Mouse (Mus musculus): ENCODE results near the gene Hoxa9.
A peak's percentile ranks its signal among the peaks of the same experiment; 100 is the strongest.

Hoxa9 gene

DNA sequence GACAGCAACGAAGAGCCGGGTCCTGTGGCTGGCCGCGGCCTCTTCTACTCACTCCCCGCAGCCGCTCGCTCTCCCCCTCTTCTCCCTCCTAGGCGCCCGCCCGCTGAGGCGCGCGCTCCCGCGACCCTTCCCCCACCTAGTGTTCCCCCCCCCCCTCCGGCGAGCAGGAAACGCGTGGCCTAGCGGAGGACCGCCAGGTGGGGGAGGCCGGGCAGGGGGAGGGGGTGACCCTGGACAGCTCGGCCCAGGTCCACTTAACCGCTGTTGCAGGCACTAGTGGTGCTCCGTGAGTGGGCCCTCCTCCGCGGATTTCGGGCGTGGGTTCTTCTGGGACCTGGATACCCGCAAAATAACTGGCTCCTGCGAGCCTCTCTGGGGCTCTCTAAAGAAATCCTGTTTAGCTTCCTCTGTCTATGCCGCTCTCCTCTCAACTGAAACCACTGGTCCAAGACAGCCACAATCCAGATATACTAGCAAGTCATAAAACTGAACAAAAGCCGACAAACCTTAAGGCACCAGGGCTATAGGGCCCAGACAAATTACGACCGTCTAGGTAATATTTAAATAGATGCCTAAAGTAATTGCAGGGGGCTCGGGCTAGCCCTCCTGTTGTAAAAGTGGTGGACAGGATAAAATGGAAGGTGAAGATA lies at the start of gene Hoxa9:
Gene Hoxa9 (minus strand): TSS at position 574 of the 650 bp plus-strand sequence.
- DNase-seq: peak; percentile 71 to 91

DNA sequence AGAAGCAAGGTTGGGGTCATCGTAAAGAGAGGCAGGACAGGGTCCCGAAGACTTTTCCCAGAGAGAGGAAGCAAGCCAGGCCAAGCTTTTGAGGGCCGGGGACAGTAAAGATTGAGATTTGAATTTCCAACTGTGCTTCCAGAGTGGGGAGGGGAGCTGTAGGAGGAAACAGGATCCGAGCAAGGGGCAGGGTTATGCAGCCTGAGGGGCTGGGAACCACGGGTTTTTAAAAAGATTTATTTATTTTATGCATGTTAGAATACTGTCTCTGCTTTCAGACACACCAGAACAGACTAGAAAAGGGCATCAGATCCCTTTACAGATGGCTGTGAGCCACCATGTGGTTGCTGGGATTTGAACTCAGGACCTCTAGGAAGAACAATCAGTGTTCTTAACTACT lies 46.0 kb upstream of the Hoxa9 start:
- DNase-seq: no peak

DNA sequence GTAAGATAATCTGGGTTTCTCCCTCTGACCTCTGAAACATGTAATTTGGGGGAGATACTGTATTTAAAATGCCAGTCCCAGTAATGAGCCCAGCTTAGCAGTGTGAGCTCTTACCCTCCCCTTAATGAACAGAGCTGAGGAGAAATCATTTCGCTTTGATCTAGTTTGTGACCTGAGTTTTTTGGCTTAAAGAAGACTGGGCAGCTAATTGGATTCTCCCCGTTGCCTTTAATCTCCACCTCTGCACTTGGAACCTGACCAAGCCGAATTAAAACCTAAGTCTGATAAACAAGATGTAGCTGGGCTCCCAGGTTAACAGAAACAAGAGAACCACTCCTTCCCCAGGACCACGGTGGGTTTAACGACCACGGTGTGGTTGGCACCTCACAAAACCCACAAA lies 45.5 kb upstream of the Hoxa9 start:
- DNase-seq: no peak

DNA sequence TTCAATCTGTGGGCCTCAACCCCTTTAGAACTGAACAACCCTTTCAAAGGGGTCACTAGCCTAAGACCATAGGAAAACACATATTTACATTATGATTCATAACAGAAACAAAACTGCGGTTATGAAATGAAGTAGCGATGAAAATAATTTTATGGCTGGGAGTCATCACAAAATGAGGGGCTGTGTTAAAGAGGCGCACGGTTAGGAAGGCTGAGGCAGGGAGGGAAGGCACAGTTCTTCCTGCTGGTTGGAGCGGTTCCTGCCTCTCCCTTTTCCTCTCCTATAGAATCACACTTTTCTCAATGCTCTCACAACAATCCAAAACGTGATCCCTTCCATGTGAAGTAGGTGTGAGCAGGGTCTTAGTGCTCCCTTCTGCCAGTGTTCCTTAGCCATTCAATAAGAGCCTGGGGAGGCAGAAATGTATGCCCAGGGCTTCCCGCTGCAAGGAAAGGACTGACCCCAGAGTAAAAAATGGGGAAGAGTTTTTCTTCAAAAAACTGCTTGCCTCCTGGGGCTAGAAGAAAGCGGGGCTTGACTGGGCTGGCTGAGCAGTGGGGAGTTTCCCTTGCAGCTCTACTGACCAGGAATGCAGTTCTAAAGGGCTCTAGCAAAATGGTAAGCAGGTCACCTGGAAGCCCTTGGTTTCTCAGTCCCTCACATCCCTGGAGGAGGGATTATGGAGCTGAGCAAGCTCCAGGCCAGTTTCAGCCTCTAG lies 44.8 kb upstream of the Hoxa9 start:
- no peak for DNase-seq

DNA sequence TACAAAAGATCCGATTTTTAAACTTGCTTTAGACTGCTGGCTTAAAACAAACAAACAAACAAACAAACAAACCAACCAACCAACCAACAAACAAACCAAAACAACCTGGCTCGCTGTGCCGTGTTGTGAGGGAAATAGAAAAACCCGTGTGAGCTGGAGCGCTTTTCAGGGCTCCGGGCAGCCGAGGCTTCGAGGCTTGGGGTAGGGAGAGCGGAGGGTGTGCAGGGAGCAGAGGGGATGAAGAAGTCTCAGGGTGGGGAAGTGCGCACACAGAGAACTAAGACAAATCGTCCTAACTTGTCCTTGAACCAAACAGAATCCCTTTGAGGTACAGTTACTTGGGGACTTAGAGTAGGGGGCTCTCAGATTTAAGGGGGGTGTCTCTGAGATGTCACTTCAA lies 43.7 kb upstream of the Hoxa9 start:
- no peak for DNase-seq

DNA sequence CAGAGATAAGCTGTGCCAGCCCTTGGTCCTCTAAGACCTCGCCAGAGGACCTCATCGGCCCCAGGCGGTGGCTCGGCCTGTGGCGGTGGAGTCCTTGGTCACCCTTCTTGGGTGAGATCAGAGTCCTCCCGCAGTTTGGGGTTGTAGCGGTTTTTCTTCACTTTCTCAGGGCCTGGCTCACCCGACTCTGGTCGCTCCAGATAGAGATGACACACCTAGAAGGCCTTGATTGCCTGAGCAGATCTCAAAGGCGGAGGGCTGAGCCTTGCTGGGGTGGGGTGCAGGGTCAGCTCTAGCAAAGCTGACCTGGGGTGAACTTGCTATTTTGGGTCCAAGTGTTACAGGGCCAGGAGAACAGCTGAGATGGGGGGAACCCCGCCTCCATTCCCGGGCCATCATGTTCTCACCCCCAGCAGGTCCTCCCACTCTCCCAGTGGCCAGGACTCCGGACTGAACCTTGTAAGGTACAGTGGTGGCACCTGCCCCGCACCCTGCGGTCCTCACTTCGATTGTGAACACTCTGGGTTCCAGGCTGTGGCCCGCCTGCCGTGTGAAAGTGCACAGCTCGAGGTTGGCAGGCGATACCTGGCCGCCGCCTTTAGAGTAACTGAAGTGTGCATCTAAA lies 42.9 kb upstream of the Hoxa9 start:
- DNase-seq: no peak

DNA sequence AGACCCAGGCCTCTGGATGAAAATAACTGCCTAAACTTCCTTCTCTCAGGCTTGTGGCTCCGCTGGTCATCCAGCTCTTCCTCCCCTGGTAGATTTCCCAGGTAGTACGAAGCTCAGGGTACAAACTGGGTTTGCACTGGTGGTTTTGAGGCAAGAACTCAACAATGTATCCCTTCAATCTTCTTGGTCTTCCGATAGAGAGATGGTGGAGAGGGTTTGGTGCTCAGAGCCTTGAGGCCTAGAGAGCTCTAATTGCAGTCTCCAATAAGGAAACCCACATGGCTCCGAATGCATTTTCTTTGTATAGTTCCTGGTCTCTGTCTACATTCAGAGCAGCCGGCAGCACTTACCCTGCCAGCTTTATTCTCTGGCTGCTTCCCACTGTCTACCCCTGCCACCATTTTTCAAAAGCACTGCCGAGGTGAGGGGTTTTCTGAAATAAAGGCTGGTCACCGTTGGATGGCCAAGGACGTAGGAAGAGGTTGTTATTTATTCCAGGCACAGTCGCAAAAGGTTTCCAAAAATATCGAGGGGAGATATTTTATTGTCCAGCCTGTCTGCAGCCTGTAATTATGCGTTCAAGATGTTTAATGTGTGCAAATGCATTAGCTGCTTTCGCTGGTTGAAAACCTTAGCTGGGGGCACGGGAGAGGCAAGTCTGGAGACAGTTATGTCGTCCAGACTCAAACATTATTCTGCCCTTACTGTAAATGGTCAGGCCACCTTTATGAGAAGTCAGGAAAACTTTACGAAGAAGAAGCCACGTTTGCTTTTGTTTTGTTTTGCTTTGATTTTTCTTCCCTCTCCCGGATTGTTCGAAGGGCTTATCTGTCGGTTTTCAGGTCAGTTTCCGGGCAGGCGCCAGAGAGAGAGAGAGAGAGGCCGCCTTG lies 42.1 kb upstream of the Hoxa9 start:
- no peak for DNase-seq

DNA sequence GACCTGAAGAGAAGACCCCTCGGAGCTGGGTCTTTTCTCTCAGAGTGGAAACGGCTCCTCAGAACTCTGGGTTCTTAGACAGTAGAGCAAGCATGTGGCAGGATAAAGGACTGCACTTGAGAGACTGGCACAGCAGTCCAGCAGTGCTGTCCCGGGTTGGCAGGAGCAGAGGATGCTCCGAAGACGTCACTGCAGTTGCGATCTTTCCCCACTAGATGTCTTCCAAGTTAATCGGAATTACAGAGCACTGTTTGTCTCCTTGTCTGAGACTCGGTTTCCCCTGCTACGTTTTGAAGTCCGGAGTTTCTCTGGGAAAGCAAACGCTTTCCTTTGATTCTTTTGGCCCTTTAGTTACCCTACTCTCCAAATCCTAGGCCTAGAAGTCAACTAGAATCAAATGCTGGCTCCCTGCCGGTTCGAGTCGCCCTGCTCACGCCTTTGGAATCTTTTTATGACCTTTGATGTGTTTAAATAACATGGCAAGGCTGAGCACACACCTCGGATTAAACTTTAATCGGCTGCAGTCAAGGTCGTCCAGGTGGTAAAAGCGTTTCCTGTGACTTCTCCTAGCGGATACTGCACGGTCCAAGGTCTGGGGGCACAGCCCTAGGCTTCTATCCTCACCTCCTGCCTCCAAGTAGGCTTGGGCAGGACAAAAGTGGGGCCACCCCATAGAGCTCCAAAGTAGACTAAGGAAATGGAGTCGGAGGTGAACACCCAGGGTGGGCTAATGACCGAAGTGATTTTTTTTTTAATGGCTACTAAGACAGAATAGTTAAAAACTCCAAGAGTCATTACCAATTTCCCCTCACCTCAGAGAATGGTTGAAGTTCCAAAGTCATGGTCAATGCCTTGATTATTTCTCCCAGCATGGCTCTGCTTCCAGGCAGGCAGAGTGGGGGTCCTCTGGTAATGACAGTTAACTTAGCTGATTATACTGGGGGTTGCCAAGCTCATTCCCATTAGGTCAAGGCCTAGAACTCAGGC lies 39.9 kb upstream of the Hoxa9 start:
- DNase-seq: peak; percentile 68 to 83

DNA sequence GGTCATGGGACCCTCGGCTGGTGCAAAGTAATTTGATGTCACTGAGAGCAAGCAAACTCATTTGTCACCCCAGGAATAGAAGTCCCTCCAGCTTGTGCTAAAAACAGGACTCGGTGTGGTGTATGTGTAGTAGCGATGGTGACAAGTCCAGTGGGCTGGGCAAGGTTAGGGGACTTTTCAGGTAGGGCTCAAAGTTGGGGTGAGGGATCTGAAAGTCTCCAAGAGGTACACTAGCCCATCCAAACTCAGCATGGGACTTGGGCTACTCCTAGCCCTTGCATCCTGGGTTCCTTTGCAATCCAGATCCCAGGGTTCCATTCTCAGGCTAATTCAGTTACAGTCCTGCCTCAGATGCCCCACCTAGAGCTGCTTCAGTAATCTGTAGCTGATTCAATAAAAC lies 37.9 kb upstream of the Hoxa9 start:
- DNase-seq: no peak

DNA sequence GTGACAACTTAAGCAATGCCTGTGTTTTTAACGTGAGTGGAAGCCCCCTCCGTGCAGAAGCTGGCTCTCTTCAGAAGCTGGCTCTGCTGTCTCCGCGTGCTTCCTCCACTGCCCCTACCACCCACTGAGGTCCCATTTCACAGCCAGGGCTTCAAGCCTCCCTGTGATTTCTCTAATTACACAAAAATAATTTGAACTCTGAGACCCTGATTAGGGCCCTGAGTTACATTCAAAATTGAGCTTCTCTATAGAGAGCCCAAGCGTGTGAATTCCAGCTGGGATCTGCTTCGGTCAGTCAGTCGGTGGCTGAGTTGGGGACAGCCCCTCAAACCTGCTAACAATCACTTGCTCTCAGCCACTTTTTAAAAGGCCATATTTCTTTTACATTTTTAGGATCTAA lies 37.5 kb upstream of the Hoxa9 start:
- no peak for DNase-seq

DNA sequence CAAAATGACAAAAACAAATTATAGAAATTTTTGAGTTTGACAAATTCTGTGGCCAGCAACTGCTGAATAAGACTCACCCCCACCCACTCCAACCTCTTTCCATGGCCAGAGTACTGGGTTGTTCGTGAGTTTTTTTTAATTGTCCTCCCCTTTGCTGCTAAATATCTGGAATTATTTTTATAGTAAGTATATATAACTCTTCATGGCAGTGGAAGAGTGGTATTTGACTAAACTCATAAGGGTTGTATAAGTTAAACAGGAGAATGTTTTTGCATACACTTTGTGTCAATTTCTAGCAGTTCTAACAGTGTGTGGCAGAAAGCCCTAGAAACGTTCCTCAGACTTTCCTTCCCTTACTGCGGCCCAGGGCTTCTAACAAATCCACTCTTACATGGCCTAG lies 36.8 kb upstream of the Hoxa9 start:
- DNase-seq: no peak

DNA sequence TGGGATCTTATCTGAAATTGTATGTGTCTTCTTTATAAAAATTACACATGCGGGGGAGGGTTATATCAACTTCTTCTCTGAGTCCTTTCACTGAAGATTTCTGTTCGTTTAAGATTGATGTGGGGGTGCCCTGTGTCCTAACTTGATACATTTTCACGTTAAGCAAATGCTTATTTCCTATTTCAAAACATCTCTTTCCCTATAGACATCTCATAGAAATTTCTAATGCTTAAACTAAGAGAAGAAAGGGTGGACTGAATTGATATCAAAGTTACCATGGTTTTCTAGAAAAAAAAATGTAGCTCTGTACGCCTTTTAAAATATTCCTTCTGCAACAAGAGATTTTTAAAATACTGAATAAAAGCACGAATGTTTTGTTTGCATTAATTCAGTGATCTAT lies 36.3 kb upstream of the Hoxa9 start:
- DNase-seq: no peak

DNA sequence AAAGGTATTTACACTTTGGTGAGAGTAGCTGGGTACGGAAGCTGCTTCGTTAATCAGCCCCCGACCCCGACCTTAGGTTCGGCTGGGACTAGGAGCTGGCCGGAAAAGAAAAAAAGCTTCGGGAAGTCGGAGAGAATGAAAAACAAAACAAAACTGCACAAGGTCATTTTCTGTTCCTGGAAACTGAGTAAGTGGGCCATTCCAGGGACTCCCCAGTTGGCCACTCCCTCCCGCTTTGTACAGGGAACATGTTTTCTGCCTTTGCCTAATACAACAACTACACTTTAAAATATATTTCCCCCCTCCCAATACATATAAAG lies 35.7 kb upstream of the Hoxa9 start:
- no peak for DNase-seq

DNA sequence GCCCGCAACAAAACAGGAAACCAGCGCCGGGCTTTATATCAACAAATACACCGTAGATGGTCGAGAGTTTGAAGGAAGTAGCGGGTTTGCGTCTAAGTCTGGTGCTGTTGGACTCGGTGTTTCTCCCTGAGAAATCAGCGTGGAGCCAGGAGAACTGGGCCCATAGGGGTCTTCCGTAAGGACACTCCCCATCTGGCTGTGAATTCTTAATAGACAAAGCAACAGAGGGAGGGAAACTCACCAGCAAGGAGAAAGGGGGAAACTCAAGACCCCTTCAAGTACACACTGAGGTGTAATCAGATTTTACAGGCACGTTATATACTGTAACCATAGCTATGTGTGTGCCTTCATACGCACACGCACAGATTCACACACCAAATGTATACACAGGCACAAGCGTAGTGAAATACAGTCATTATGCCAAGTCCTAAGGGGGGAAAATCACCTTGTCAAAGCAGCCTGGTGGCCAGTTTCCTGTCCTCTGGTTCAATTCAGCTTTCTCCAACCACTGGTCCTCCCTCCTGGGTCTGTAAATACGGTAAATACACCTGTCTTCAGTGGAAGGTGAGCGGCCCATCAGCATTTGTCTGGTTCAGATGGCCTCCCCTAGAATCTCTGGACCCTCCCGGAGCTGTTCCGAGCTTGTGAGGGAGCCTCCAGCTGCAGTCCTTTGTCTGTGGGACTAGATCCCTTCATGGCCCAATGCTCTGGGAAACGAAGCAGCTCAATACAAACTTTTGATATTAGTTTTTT lies 35.2 kb upstream of the Hoxa9 start:
- no peak for DNase-seq

DNA sequence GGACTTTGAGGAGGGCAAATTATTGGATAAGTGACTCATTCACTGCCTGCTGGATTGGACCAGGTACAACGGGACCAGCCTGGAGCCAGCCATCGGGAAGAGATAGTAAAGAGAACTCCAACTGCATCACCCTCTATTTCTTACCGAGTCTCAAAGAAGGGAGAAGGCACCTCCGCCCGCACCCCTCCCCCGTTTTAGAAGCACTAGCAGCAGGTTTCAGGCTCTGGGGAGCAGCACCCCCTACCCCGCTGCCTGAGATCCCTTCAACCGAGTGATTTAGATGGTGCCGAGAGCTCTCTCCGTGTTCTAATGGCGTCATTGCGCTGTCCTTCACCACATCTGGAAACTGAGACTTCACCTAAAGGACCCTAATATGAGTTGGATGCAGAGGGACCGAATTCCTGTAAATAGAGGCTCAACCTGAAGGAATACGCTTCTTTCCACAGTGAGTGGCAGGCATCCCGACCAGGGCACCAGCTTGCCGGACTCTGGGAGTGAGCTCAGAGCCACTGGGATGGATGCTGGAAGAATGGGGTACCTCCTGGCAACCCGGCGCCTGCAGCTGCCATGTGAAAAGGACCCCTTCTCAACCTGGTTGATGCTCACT lies 34.5 kb upstream of the Hoxa9 start:
- DNase-seq: no peak

DNA sequence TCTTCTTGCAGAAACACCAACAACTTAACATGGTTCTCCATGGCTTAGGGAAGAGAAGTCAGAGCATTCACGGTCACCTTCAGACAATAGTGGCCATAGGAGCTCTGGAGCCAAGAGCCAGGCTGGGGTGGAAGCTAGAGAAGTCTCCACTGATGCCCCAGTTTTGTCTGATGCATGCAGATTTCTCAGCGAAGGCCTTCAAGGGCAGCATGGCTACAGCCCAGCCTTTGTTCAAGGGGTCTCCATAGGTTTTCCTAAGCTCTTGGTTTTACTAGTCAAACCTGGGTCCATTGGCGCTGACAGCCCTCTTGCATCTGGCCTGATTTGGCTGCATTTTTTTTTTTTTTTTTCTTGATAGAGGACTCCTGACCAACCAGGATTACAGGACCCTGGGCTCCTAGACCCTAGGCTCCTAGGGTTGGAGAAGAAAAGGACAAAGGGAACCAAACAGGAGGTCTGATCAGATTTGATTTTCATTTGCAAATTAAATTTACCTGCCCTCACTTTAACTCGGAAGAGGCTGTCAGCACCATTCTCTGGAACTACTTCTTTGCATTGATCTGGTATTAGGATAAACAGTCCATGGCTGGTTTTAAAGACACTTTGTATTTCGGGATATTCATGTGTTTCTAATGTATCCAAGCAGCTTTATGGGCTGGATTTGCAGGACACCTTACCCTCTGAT lies 33.4 kb upstream of the Hoxa9 start:
- no peak for DNase-seq

DNA sequence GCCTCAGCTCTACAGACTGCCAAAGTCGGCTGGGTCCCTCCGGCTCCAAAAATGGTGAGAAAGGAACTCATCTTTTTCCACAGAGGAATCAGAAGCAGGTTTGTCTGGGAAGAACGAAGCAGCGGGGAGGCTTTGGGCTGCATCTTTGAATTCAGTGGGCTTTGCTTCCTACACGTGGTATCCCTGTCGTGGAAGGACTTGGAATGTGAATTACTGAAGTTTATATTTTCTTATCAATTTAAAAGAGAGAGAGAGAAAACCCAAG lies 32.4 kb upstream of the Hoxa9 start:
- no peak for DNase-seq

DNA sequence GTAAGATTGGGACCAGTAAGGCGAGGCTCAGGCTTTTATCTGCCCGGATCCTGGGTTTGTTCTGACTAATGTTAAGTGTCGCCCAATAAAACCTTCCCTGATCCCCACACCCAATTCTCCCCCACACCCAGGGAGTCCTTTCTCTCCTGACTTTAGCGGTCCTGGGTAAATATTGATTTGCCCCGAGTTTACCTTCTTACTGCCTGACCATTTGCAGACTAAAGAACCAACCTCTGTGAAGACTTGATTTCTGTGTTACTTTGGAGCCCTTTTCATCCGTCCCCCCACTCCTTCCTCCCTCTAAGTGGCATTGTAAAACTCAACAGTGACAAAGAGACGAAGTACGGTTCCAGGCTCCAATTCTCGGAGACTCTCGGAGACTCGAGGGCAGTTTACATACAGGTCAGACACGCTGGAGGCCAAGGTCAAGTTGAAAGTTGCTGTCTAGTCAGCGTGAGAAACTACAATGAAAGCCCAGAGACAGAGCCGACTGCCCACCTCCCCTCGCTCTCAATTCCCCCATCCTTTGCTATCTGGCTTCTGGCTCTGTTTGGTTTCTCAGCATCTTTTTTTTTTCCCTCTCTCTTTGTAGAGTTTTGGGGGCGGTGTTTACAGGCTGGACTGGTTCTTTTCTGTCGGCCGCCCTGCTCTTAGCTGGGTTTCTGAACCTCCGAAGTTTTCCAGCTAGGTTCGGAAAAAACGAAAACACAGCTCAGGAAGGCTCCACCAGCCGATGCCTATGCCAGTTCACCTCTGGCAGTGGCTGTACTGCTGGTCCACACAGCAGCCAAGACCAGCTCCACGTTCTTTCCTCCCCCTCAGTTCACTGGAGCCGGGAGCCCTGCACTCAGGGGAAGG lies 31.8 kb upstream of the Hoxa9 start:
- no peak for DNase-seq

DNA sequence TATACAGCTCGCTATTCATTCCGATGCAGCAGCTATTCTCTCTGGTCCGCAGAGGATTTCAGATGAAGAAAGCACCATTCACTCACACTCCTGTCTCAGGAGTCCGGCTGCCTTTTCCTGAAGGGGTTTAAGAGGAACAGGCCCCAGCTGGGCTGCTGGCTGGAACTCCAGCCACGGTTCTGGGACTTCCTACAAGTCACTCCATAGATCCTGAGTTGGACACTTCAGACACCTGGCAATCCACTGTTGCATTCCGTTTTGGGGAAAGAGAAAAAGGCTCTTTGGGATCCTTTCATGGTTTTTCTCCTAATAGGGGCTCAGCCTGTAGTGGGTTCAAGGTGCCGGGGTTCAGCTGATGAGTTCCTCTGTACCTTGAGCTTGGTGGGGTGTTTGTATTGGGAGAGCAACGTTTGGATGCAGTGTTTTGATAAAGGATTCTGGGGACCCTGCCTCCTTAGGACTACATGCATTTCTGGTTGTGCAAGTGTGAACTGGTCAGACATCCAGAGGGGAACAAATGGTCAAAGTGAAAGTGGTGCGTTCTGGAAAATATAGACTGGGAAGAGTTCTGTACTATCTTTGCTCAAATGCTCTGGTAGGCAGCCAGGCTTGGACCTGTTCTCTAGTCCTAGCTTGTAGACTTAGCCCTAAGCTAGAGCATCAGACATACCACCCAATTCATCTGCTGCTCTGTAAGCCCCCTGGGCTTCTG lies 31.0 kb upstream of the Hoxa9 start:
- no peak for DNase-seq
